Mouse (Mus musculus) heart, embryonic 15.5 days (tissue): Measurements from ENCODE around the gene Atrip. TPM values are rescaled to one million over a fixed set of nuclear protein-coding genes. Genes with fewer than 3 reads are reported as not detected.
A peak's percentile ranks its signal among the peaks of the same experiment; 100 is the strongest.

Experiments
- ATAC-seq: fragments of 200-750 bp; cut with Nextera tagmentation; replicated peaks from 2 replicates; pipeline ENCODE4 v1.8.0; 2017; ENCODE audit warnings: low read depth, moderate TSS enrichment; ENCODE audit not compliant: insufficient number of reproducible peaks, insufficient read depth, low FRiP score
- H3K27ac ChIP-seq: fragments of 300-500 bp; sonication (generic); 2 replicates; pipeline ENCODE4 v1.5.1; 2015; ENCODE audit warnings: mild to moderate bottlenecking, inconsistent platforms
- H3K27me3 ChIP-seq: fragments of 300-500 bp; sonication (generic); 2 replicates; pipeline ENCODE4 v1.6.1; 2015; ENCODE audit warnings: inconsistent platforms
- H3K36me3 ChIP-seq: fragments of 300-500 bp; sonication (generic); 2 replicates; pipeline ENCODE4 v1.6.1; 2015; ENCODE audit warnings: mild to moderate bottlenecking, inconsistent platforms
- H3K4me1 ChIP-seq: fragments of 300-500 bp; sonication (generic); replicated peaks from 2 replicates; pipeline ENCODE4 v1.6.1; 2015; ENCODE audit warnings: inconsistent platforms
- H3K4me2 ChIP-seq: fragments of 300-500 bp; sonication (generic); 2 replicates; pipeline ENCODE4 v1.6.1; 2015; ENCODE audit warnings: inconsistent platforms, mild to moderate bottlenecking, moderate library complexity
- H3K4me3 ChIP-seq: fragments of 300-500 bp; sonication (generic); 2 replicates; pipeline ENCODE4 v1.5.1; 2015; ENCODE audit warnings: mild to moderate bottlenecking, inconsistent platforms
- H3K9ac ChIP-seq: fragments of 300-500 bp; sonication (generic); 2 replicates; pipeline ENCODE4 v1.6.1; 2015; ENCODE audit warnings: mild to moderate bottlenecking, inconsistent platforms
- H3K9me3 ChIP-seq: fragments of 300-500 bp; sonication (generic); replicated peaks from 2 replicates; pipeline ENCODE4 v1.6.1; 2016; ENCODE audit warnings: inconsistent platforms
- WGBS: fragments of 180-500 bp; shearing (Covaris S2); methylation state at CpG from one replicate; pipeline ENCODE4 v1.1.7; 2015; ENCODE audit warnings: mixed read lengths; 5-methylcytosine and 5-hydroxymethylcytosine counted together
- polyA plus RNA-seq: library from polyadenylated mRNA; unstranded; fragments of >200 nt; fragmentation: Nextera tagmentation; extraction: Ambion mirVana; gene quantifications from 2 replicates; pipeline ENCODE4 v1.2.1, GENCODE M21; 2015

Atrip gene
- polyA plus RNA-seq, 1 experiment from 2014 or later: 15.9 TPM

- Histone ChIP-seq H3K4me2 (no peak overlapping the region), H3K27me3 (no peaks in the 10 kb centered on the region), H3K9ac (no peak overlapping the region), H3K36me3 (no peaks in the 10 kb centered on the region), H3K9me3 (no peaks in the 10 kb centered on the region), H3K4me1 (peaks cover 9% of the 10 kb centered on the region), H3K4me3 (no peak overlapping the region), H3K27ac (no peak overlapping the region)
- ATAC-seq: no peak
- 80% methylated on average over 9 of the region's 9 CpGs for WGBS
These were observed 23.8 kb downstream of the Atrip start for GRCm38 (mm10) chr9:109049996-109050673.

- Histone ChIP-seq H3K9ac (no peak overlapping the region), H3K36me3 (peaks cover 3% of the 10 kb centered on the region; the same call in 1 of the 2 replicates), H3K4me3 (no peak overlapping the region), H3K4me2 (no peak overlapping the region), H3K9me3 (no peaks in the 10 kb centered on the region), H3K27ac (no peak overlapping the region), H3K27me3 (no peaks in the 10 kb centered on the region), H3K4me1 (peaks cover under 1% of the 10 kb centered on the region)
- WGBS: 81% methylated on average over 7 of the region's 7 CpGs
- no peak for ATAC-seq
These were observed 24.6 kb downstream of the Atrip start for GRCm38 (mm10) chr9:109049316-109049715.

- 33% methylated on average over 5 of the region's 5 CpGs for WGBS
- H3K27ac ChIP-seq: no peak overlapping the region
- no peak overlapping the region for H3K4me2 ChIP-seq
- H3K4me1 ChIP-seq: peaks cover 5% of the 10 kb centered on the region
- H3K9me3 ChIP-seq: no peaks in the 10 kb centered on the region
- peaks cover 5% of the 10 kb centered on the region; the same call in 1 of the 2 replicates for H3K36me3 ChIP-seq
- H3K27me3 ChIP-seq: no peaks in the 10 kb centered on the region
- no peak overlapping the region for H3K9ac ChIP-seq
- ATAC-seq: no peak
- no peak overlapping the region for H3K4me3 ChIP-seq
These were observed 27.6 kb downstream of the Atrip start for GRCm38 (mm10) chr9:109046306-109046705.

- H3K4me1 ChIP-seq: peaks cover 38% of the 10 kb centered on the region
- H3K9ac ChIP-seq: no peak overlapping the region
- no peaks in the 10 kb centered on the region for H3K27me3 ChIP-seq
- peaks cover 5% of the 10 kb centered on the region; the same call in 1 of the 2 replicates for H3K36me3 ChIP-seq
- H3K9me3 ChIP-seq: no peaks in the 10 kb centered on the region
- 28% methylated on average over 7 of the region's 7 CpGs for WGBS
- ATAC-seq: no peak
- peak overlapping the region; percentile 81 for H3K4me2 ChIP-seq
- H3K27ac ChIP-seq: no peak overlapping the region
- peak overlapping the region; percentile 85; the same call in 1 of the 2 replicates for H3K4me3 ChIP-seq
These were observed 32.6 kb downstream of the Atrip start for GRCm38 (mm10) chr9:109041351-109041750.

- Histone ChIP-seq H3K4me1 (peaks cover 38% of the 10 kb centered on the region), H3K36me3 (peaks cover 5% of the 10 kb centered on the region; the same call in 1 of the 2 replicates), H3K9me3 (no peaks in the 10 kb centered on the region), H3K9ac (0 out of 2 replicates have a peak overlapping the region, but pooled peaks have one; percentile 10), H3K4me3 (peak overlapping the region; percentile 85; the same call in 1 of the 2 replicates), H3K27ac (no peak overlapping the region), H3K27me3 (no peaks in the 10 kb centered on the region), H3K4me2 (peak overlapping the region; percentile 81)
- 33% methylated on average over 6 of the region's 6 CpGs for WGBS
- no peak for ATAC-seq
These were observed 33.0 kb downstream of the Atrip start for GRCm38 (mm10) chr9:109040906-109041305.

- no peak for ATAC-seq
- peak overlapping the region; percentile 85 for H3K4me3 ChIP-seq
- H3K36me3 ChIP-seq: peaks cover 5% of the 10 kb centered on the region; the same call in 1 of the 2 replicates
- H3K27ac ChIP-seq: no peak overlapping the region
- no peaks in the 10 kb centered on the region for H3K9me3 ChIP-seq
- H3K9ac ChIP-seq: 0 out of 2 replicates have a peak overlapping the region, but pooled peaks have one; percentile 10
- WGBS: 80% methylated on average over 8 of the region's 8 CpGs
- H3K4me1 ChIP-seq: peaks cover 38% of the 10 kb centered on the region
- H3K4me2 ChIP-seq: peak overlapping the region; percentile 81
- H3K27me3 ChIP-seq: no peaks in the 10 kb centered on the region
These were observed 33.7 kb downstream of the Atrip start for GRCm38 (mm10) chr9:109040216-109040615.

GRCm38 (mm10) chr9:109039681-109040080 lies 34.2 kb downstream of the Atrip start:
- Histone ChIP-seq H3K36me3 (peaks cover 5% of the 10 kb centered on the region; the same call in 1 of the 2 replicates), H3K4me1 (peaks cover 38% of the 10 kb centered on the region), H3K4me2 (peak overlapping the region; percentile 81), H3K27ac (peak overlapping the region; percentile 86), H3K9me3 (no peaks in the 10 kb centered on the region), H3K4me3 (peak overlapping the region; percentile 85), H3K27me3 (no peaks in the 10 kb centered on the region), H3K9ac (no peak overlapping the region; the same call in 1 of the 2 replicates)
- 73% methylated on average over 4 of the region's 4 CpGs for WGBS
- ATAC-seq: no peak

- Histone ChIP-seq H3K9me3 (no peaks in the 10 kb centered on the region), H3K36me3 (no peaks in the 10 kb centered on the region), H3K4me3 (peak overlapping the region; percentile 85), H3K9ac (peak overlapping the region; percentile 80), H3K27me3 (no peaks in the 10 kb centered on the region), H3K4me1 (peaks cover 38% of the 10 kb centered on the region), H3K27ac (peak overlapping the region; percentile 86), H3K4me2 (peak overlapping the region; percentile 81)
- 20% methylated on average over 8 of the region's 8 CpGs for WGBS
- ATAC-seq: peak; percentile 62
These were observed 35.0 kb downstream of the Atrip start for GRCm38 (mm10) chr9:109038901-109039364.

- peak; percentile 88 for ATAC-seq
- WGBS: under 1% methylated on average over 38 of the region's 40 CpGs
- H3K27me3 ChIP-seq: no peaks in the 10 kb centered on the region
These were observed 35.6 kb downstream of the Atrip start, which contains the start of gene Shisa5 for GRCm38 (mm10) chr9:109038086-109038895. Shisa5 (plus strand) TSS chr9:109038565.

GRCm38 (mm10) chr9:109032435-109032834 lies 41.5 kb downstream of the Atrip start:
- no peaks in the 10 kb centered on the region for H3K9me3 ChIP-seq
- H3K4me3 ChIP-seq: no peak overlapping the region
- H3K4me2 ChIP-seq: no peak overlapping the region
- no peak overlapping the region for H3K9ac ChIP-seq
- no peak for ATAC-seq
- H3K27ac ChIP-seq: no peak overlapping the region
- H3K27me3 ChIP-seq: no peaks in the 10 kb centered on the region
- no peaks in the 10 kb centered on the region for H3K36me3 ChIP-seq
- 0 out of 2 replicates have a peak, but pooled peaks cover 2% of the 10 kb centered on the region for H3K4me1 ChIP-seq
- WGBS: 76% methylated on average over 6 of the region's 6 CpGs

More at GRCm38 (mm10) chr9:109038086-109038895, 35.6 kb downstream of the Atrip start, which contains the start of gene Shisa5:
- H3K9me3 ChIP-seq: no peaks in the 10 kb centered on the region
- peak within 1 kb of the TSS; percentile 86 for H3K27ac ChIP-seq
- peak within 1 kb of the TSS; percentile 81 for H3K4me2 ChIP-seq
- peak within 1 kb of the TSS; percentile 80 for H3K9ac ChIP-seq
- peak within 1 kb of the TSS; percentile 85 for H3K4me3 ChIP-seq
- H3K36me3 ChIP-seq: no peaks in the 10 kb centered on the region
- peaks cover 38% of the 10 kb centered on the region for H3K4me1 ChIP-seq

GRCm38 (mm10) chr9:109031686-109032085 lies 42.2 kb downstream of the Atrip start:
- no peaks in the 10 kb centered on the region for H3K27me3 ChIP-seq
- H3K9ac ChIP-seq: no peak overlapping the region
- H3K4me3 ChIP-seq: no peak overlapping the region
- H3K27ac ChIP-seq: no peak overlapping the region
- no peak overlapping the region for H3K4me2 ChIP-seq
- no peaks in the 10 kb centered on the region for H3K9me3 ChIP-seq
- no peak for ATAC-seq
- 81% methylated on average over 8 of the region's 8 CpGs for WGBS
- H3K36me3 ChIP-seq: no peaks in the 10 kb centered on the region
- H3K4me1 ChIP-seq: peaks cover 5% of the 10 kb centered on the region; the same call in 1 of the 2 replicates
